Mouse (Mus musculus) myocyte (in vitro differentiated cells): ENCODE results near the gene Akap10.

ENCODE experiments used
- MAX ChIP-seq: IDR thresholded peaks from one replicate; pipeline ENCODE4 v1.6.1; 2011; ENCODE audit warnings: low read depth, mild to moderate bottlenecking, control low read depth
- MYOD1 ChIP-seq, 3 experiments: IDR thresholded peaks; one replicate each; pipeline ENCODE4 v1.6.1; 2011; ENCODE audit warnings: control low read depth in 2 of 3, low read depth in 2 of 3, mild to moderate bottlenecking in 2 of 3, moderate library complexity in 1 of 3; ENCODE audit not compliant: insufficient read length in 2 of 3, control insufficient read depth in 1 of 3
- POLR2A ChIP-seq: IDR thresholded peaks from one replicate; pipeline ENCODE4 v1.6.1; 2011; ENCODE audit warnings: low read depth, mild to moderate bottlenecking, control low read depth, moderate library complexity; ENCODE audit not compliant: insufficient read length
- TCF12 ChIP-seq: IDR thresholded peaks from one replicate; pipeline ENCODE4 v1.6.1; 2011; ENCODE audit warnings: mild to moderate bottlenecking, control low read depth; ENCODE audit not compliant: poor library complexity, insufficient read depth, severe bottlenecking
- USF1 ChIP-seq: IDR thresholded peaks from one replicate; pipeline ENCODE4 v1.6.1; 2011; ENCODE audit warnings: low read depth, mild to moderate bottlenecking, control low read depth, moderate library complexity

DNA sequence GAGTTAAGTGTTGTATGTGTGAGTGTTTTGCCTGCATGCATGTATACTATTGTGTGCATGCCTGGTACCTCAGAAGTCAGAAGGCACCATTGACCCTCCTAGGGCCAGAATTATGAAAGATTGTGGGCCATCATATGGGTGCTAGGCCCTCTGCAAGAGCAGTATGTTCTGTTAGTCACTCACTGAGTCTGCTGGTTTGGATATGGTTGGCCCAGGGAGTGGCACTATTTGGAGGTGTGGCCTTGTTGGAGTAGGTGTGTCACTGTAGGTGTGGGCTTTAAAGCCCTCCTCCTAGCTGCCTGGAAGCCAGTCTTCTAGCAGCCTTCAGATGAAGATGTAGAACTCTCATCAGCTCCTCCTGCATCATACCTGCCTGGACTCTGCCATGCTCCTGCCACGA, 45.7 kb upstream of the Akap10 start:
- TF ChIP-seq POLR2A, result no peak
- TF ChIP-seq TCF12, result no peak
- no peak for TF ChIP-seq MYOD1 (IDR thresholded peaks at IDR 0.05; ENCODE audit: control insufficient read depth in 1 of 3, insufficient read length in 2 of 3, low read depth in 2 of 3)
- no peak for TF ChIP-seq MAX
- no peak for TF ChIP-seq USF1
